Mouse (Mus musculus): Measurements from ENCODE around the gene Trnau1ap.
"Not testable (repeated sequence)": the region's sequence is repeated elsewhere in the genome, so short reads cannot be mapped to it uniquely, and the experiment has no call there.

The Trnau1ap gene

GRCm38 (mm10) chr4:132341451-132341850 is 12.1 kb upstream of the Trnau1ap start:
- no peak for DNase-seq

- no peak for DNase-seq
Measured at GRCm38 (mm10) chr4:132338943-132339342, 9.6 kb upstream of the Trnau1ap start.

- no peak for DNase-seq
Measured at GRCm38 (mm10) chr4:132332880-132333279, 3.5 kb upstream of the Trnau1ap start.

GRCm38 (mm10) chr4:132331960-132332359 is 2.6 kb upstream of the Trnau1ap start:
- DNase-seq: no peak

GRCm38 (mm10) chr4:132329835-132330354 is 557 bp upstream of the Trnau1ap start:
- no peak for DNase-seq

GRCm38 (mm10) chr4:132328391-132328982 is 851 bp downstream of the Trnau1ap start:
- DNase-seq: no peak

GRCm38 (mm10) chr4:132326481-132326880 is 2.9 kb downstream of the Trnau1ap start:
- no peak for DNase-seq

GRCm38 (mm10) chr4:132315711-132316110 is 13.6 kb downstream of the Trnau1ap start:
- no peak for DNase-seq

- DNase-seq: no peak
Measured at GRCm38 (mm10) chr4:132312627-132313026, 16.7 kb downstream of the Trnau1ap start.

- no peak for DNase-seq
Measured at GRCm38 (mm10) chr4:132311801-132312200, 17.5 kb downstream of the Trnau1ap start.

- no peak for DNase-seq
Measured at GRCm38 (mm10) chr4:132311209-132311608, 18.1 kb downstream of the Trnau1ap start.

- peak; percentile 50 for DNase-seq
Measured at GRCm38 (mm10) chr4:132309849-132310472, 19.4 kb downstream of the Trnau1ap start.

GRCm38 (mm10) chr4:132309140-132309848 is 20.0 kb downstream of the Trnau1ap start:
- peak; percentile 31 for DNase-seq

GRCm38 (mm10) chr4:132308437-132309139 is 20.8 kb downstream of the Trnau1ap start:
- DNase-seq: peak; percentile 95

GRCm38 (mm10) chr4:132306004-132306403 is 23.3 kb downstream of the Trnau1ap start:
- no peak for DNase-seq

GRCm38 (mm10) chr4:132305276-132305675 is 24.1 kb downstream of the Trnau1ap start:
- DNase-seq: no peak

- not testable (repeated sequence) for DNase-seq
Measured at GRCm38 (mm10) chr4:132303484-132303883, 25.9 kb downstream of the Trnau1ap start.

- peak; percentile 85 for DNase-seq
Measured at GRCm38 (mm10) chr4:132302939-132303479, 26.3 kb downstream of the Trnau1ap start, which contains the start of gene Rab42. Rab42 (minus strand) TSS chr4:132303385.

GRCm38 (mm10) chr4:132301965-132302938 is 27.1 kb downstream of the Trnau1ap start:
- no peak for DNase-seq

GRCm38 (mm10) chr4:132301486-132301885 is 27.9 kb downstream of the Trnau1ap start:
- DNase-seq: no peak

- DNase-seq: no peak
Measured at GRCm38 (mm10) chr4:132299849-132300248, 29.5 kb downstream of the Trnau1ap start.
